Mouse (Mus musculus) limb, embryonic 13.5 days (tissue): ENCODE results near the gene Snap23. TPM values are rescaled to one million over a fixed set of nuclear protein-coding genes. Genes with fewer than 3 reads are reported as not detected.
A peak's percentile ranks its signal among the peaks of the same experiment; 100 is the strongest.

Experiments
- ATAC-seq: fragments of 200-750 bp; cut with Nextera tagmentation; 2 replicates; pipeline ENCODE4 v1.8.0; 2017; ENCODE audit warnings: low read depth, moderate number of reproducible peaks, moderate TSS enrichment; ENCODE audit not compliant: low FRiP score
- H3K27ac ChIP-seq: fragments of 300-500 bp; sonication (generic); 2 replicates; pipeline ENCODE4 v1.5.1; 2015; ENCODE audit warnings: inconsistent platforms, mild to moderate bottlenecking, moderate library complexity
- H3K27me3 ChIP-seq: fragments of 300-500 bp; sonication (generic); 2 replicates; pipeline ENCODE4 v1.6.1; 2015; ENCODE audit warnings: mild to moderate bottlenecking, inconsistent platforms
- H3K36me3 ChIP-seq: fragments of 300-500 bp; sonication (generic); 2 replicates; pipeline ENCODE4 v1.6.1; 2015; ENCODE audit warnings: inconsistent platforms, mild to moderate bottlenecking, moderate library complexity
- H3K4me1 ChIP-seq: fragments of 300-500 bp; sonication (generic); 2 replicates; pipeline ENCODE4 v1.6.1; 2015; ENCODE audit warnings: inconsistent platforms
- H3K4me2 ChIP-seq: fragments of 300-500 bp; sonication (generic); replicated peaks from 2 replicates; pipeline ENCODE4 v1.6.1; 2015; ENCODE audit warnings: inconsistent platforms, mild to moderate bottlenecking, moderate library complexity
- H3K4me3 ChIP-seq: fragments of 300-500 bp; sonication (generic); 2 replicates; pipeline ENCODE4 v1.5.1; 2015; ENCODE audit warnings: moderate library complexity, mild to moderate bottlenecking, inconsistent platforms
- H3K9ac ChIP-seq: fragments of 300-500 bp; sonication (generic); 2 replicates; pipeline ENCODE4 v1.6.1; 2015; ENCODE audit warnings: mild to moderate bottlenecking, inconsistent platforms
- H3K9me3 ChIP-seq: fragments of 300-500 bp; sonication (generic); 2 replicates; pipeline ENCODE4 v1.6.1; 2016; ENCODE audit warnings: inconsistent platforms
- WGBS: fragments of 180-500 bp; shearing (Covaris S2); methylation state at CpG from one replicate; pipeline ENCODE4 v1.1.7; 2015; 5-methylcytosine and 5-hydroxymethylcytosine counted together
- polyA plus RNA-seq: library from polyadenylated mRNA; unstranded; fragments of >200 nt; fragmentation: Nextera tagmentation; extraction: Ambion mirVana; gene quantifications from 2 replicates; pipeline ENCODE4 v1.2.1, GENCODE M21; 2015

The Snap23 gene
- polyA plus RNA-seq, 1 experiment from 2014 or later = 58.8 TPM

GRCm38 (mm10) chr2:120597734-120598133 lies 30.3 kb downstream of the Snap23 start:
- ATAC-seq = no peak
- Histone ChIP-seq H3K9me3 (no peaks in the 10 kb centered on the region), H3K4me1 (no peaks in the 10 kb centered on the region), H3K9ac (no peak overlapping the region), H3K36me3 (peaks cover 85% of the 10 kb centered on the region), H3K27me3 (no peaks in the 10 kb centered on the region), H3K4me3 (no peak overlapping the region), H3K4me2 (no peak overlapping the region), H3K27ac (no peak overlapping the region)
- WGBS = 87% methylated on average over 2 of the region's 2 CpGs

DNA sequence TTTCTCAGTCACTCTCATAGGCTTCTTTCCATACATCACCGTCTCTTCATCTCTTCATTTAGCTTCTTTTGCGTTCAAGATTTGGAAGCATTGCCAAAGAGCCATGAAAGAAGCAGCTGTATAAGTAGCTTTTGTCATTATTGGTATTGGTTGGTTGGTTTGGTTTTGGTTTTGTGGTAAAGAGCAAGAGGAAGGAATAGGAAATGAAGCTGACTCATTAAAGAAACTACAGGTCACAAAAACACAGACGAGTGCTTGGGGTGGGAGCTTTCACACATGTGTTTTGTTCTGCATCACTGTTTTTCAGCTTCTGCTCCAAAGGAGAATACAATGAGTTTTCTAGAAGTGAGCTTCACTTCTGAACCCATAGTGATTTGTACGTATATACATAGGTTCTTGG lies 32.0 kb downstream of the Snap23 start:
- H3K4me3 ChIP-seq = no peak overlapping the region
- WGBS = 93% methylated on average over 4 of the region's 4 CpGs
- H3K27ac ChIP-seq = no peak overlapping the region
- H3K9me3 ChIP-seq = no peaks in the 10 kb centered on the region
- no peak overlapping the region for H3K9ac ChIP-seq
- no peak overlapping the region for H3K4me2 ChIP-seq
- peaks cover 76% of the 10 kb centered on the region for H3K36me3 ChIP-seq
- ATAC-seq = no peak
- H3K4me1 ChIP-seq = no peaks in the 10 kb centered on the region
- no peaks in the 10 kb centered on the region for H3K27me3 ChIP-seq

- Histone ChIP-seq H3K27ac (no peak overlapping the region), H3K9ac (no peak overlapping the region), H3K36me3 (peaks cover 20% of the 10 kb centered on the region), H3K27me3 (no peaks in the 10 kb centered on the region), H3K9me3 (no peaks in the 10 kb centered on the region), H3K4me3 (no peak overlapping the region), H3K4me2 (no peak overlapping the region), H3K4me1 (peaks cover 20% of the 10 kb centered on the region)
- WGBS = 84% methylated on average over 6 of the region's 6 CpGs
- no peak for ATAC-seq
Measured at GRCm38 (mm10) chr2:120606021-120606690, 38.7 kb downstream of the Snap23 start.

DNA sequence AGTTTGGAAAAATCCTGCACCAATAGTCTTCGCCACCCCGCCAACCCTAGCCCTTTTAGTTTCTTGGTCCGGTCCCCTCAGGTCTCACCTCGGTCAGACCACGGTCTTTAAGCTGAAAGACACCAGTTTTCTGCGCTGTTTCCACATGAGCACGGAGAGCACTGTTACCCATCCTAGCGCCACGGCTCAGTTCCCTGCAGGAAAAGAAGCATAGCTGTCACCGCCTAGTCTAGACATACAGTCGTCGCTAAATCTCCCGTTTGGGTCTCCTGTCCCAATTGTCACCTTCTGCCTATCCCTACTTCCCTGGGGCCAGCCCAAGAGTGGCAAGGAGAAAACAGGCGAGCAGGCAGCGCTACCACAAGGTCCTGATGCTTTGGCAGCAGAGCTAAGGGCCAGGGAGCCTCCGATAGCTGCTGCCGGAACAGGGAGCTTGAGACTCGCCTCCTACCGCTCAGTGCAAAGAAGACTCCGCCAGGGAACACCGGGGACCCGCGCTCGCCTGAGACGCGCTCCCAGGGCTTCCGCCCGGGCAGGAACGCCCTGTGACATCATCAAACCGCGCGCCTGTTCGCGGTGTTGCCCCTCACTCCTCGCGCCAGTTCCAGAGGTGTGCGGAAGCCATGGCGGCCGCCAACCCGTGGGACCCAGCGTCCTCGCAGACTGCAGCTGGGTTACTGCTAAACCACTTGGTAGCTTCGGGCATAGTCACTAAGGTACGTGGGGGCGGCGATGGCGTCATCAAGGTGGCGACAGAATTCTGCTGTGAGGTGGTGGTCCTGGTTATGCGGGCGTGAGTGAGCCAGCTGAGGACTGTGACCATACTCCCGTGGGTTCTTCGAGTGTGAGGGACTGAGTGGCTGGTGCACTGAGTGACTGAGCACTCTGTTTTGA lies 41.6 kb downstream of the Snap23 start, which contains the start of the genes Haus2 and Lrrc57:
Haus2 (plus strand) TSS at position 554 of the 894 bp plus-strand sequence.
Lrrc57 (minus strand) TSS at position 691 of the 894 bp plus-strand sequence.
- Histone ChIP-seq H3K27ac (peak within 1 kb of the TSS; percentile 88), H3K27me3 (no peaks in the 10 kb centered on the region), H3K9me3 (no peaks in the 10 kb centered on the region), H3K4me1 (peaks cover 20% of the 10 kb centered on the region), H3K4me3 (peak within 1 kb of the TSS; percentile 83), H3K9ac (peak within 1 kb of the TSS; percentile 86), H3K36me3 (peaks cover 13% of the 10 kb centered on the region), H3K4me2 (peak within 1 kb of the TSS; percentile 84)
- ATAC-seq = peak; percentile 95
- WGBS = under 1% methylated on average over 52 of the region's 52 CpGs

GRCm38 (mm10) chr2:120616279-120617163 lies 49.0 kb downstream of the Snap23 start:
- no peak for ATAC-seq
- Histone ChIP-seq H3K4me3 (no peak overlapping the region), H3K27ac (no peak overlapping the region), H3K9ac (no peak overlapping the region), H3K36me3 (peaks cover 50% of the 10 kb centered on the region), H3K27me3 (no peaks in the 10 kb centered on the region), H3K9me3 (no peaks in the 10 kb centered on the region), H3K4me1 (no peaks in the 10 kb centered on the region), H3K4me2 (no peak overlapping the region)
- WGBS = 89% methylated on average over 5 of the region's 5 CpGs

DNA sequence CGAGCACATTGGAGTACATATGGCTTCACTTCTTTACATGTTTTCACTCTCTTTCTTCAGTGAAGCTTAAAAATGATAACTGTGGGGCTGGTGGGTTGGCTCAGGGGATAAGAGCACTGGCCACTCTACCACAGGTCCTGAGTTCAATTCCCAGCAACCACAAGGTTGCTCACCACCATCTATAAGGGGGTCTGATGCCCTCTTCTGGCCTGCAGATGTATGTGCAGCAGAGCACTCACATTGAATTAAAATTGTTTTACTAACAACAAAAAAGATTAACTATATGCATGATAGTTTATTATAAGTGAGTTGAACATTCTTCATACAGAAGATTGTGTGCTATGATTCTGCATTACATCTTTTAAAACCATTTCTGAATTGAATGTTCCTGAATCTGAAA lies 52.1 kb downstream of the Snap23 start:
- 100% methylated on average over 1 of the region's 1 CpGs for WGBS
- Histone ChIP-seq H3K27ac (no peak overlapping the region), H3K4me2 (no peak overlapping the region), H3K27me3 (no peaks in the 10 kb centered on the region), H3K4me3 (no peak overlapping the region), H3K36me3 (peaks cover 40% of the 10 kb centered on the region), H3K4me1 (no peaks in the 10 kb centered on the region), H3K9ac (no peak overlapping the region), H3K9me3 (no peaks in the 10 kb centered on the region)
- ATAC-seq = no peak

DNA sequence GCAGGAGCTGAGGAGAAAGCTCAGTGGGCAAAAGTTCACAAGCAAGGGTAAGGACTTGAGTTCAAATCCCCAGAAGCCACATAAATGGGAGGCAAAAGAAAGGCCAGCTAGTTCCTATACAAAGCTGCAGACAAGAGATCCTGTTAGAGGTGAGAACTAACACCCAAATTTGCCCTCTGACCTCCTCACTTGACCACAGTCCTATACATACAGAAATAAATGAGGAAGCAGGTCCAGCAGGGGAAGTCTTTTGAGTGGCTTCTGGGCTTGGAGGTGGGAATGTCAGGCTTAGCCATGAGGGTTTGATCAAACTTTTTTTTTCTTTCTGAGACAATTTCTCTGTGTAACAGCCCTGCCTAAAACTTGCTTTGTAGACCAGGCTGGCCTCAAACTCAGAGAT lies 55.4 kb downstream of the Snap23 start:
- ATAC-seq = no peak
- Histone ChIP-seq H3K36me3 (peaks cover 17% of the 10 kb centered on the region), H3K9ac (no peak overlapping the region), H3K4me2 (no peak overlapping the region), H3K27ac (no peak overlapping the region), H3K4me3 (no peak overlapping the region), H3K4me1 (no peaks in the 10 kb centered on the region), H3K27me3 (no peaks in the 10 kb centered on the region), H3K9me3 (no peaks in the 10 kb centered on the region)

- ATAC-seq = peak; percentile 37
- no peaks in the 10 kb centered on the region for H3K27me3 ChIP-seq
- H3K9me3 ChIP-seq = no peaks in the 10 kb centered on the region
- H3K4me2 ChIP-seq = peak overlapping the region; percentile 77
- H3K27ac ChIP-seq = no peak overlapping the region
- peaks cover 11% of the 10 kb centered on the region; the same call in 1 of the 2 replicates for H3K4me1 ChIP-seq
- H3K9ac ChIP-seq = 0 out of 2 replicates have a peak overlapping the region, but pooled peaks have one; percentile 45
- peak overlapping the region; percentile 60 for H3K4me3 ChIP-seq
- peaks cover 6% of the 10 kb centered on the region; the same call in 1 of the 2 replicates for H3K36me3 ChIP-seq
- WGBS = 30% methylated on average over 10 of the region's 10 CpGs
Measured at GRCm38 (mm10) chr2:120628076-120628865, 60.8 kb downstream of the Snap23 start.

GRCm38 (mm10) chr2:120628886-120629735 lies 61.6 kb downstream of the Snap23 start, which contains the start of gene Stard9:
Gene Stard9 (plus strand): TSS chr2:120629121.
- Histone ChIP-seq H3K27ac (no peak within 1 kb of the TSS), H3K36me3 (peaks cover 11% of the 10 kb centered on the region; the same call in 1 of the 2 replicates), H3K9me3 (no peaks in the 10 kb centered on the region), H3K9ac (peak within 1 kb of the TSS; percentile 67), H3K4me3 (peak within 1 kb of the TSS; percentile 60), H3K27me3 (no peaks in the 10 kb centered on the region), H3K4me1 (peaks cover 11% of the 10 kb centered on the region; the same call in 1 of the 2 replicates), H3K4me2 (peak within 1 kb of the TSS; percentile 77)
- WGBS = 2% methylated on average over 30 of the region's 36 CpGs
- peak; percentile 100 for ATAC-seq

DNA sequence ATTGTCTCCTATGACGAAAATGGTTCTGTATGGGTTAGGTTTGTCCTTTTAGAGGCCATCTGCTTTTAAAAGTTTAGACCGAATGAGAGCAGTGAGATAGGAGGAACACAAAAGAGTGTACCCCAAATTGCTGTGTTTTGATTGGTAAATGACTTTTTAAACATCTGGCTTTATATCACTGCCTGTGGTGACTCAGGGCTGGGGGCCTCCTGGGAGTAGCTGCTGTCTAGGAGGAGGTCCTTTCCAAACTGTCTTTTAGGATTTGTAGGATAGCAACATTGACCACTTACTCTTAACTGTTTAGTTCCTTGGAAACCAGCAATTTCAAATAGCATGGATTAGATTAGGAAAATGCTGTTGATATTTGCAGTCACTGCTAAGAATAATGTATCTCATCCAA lies 62.8 kb downstream of the Snap23 start:
- WGBS = 79% methylated on average over 2 of the region's 2 CpGs
- H3K4me2 ChIP-seq = peak overlapping the region; percentile 77
- H3K9me3 ChIP-seq = no peaks in the 10 kb centered on the region
- no peak overlapping the region for H3K27ac ChIP-seq
- no peak overlapping the region for H3K4me3 ChIP-seq
- H3K27me3 ChIP-seq = no peaks in the 10 kb centered on the region
- H3K4me1 ChIP-seq = peaks cover 11% of the 10 kb centered on the region; the same call in 1 of the 2 replicates
- no peak overlapping the region for H3K9ac ChIP-seq
- H3K36me3 ChIP-seq = peaks cover 17% of the 10 kb centered on the region; the same call in 1 of the 2 replicates
- no peak for ATAC-seq
